Mouse (Mus musculus) macrophage (primary cell): Measurements from ENCODE around the gene Gtf2ird2. TPM values are rescaled to one million over a fixed set of nuclear protein-coding genes. Genes with fewer than 3 reads are reported as not detected.

ENCODE experiments used
- polyA plus RNA-seq: library from polyadenylated mRNA; stranded (reverse); fragments of 250-400 nt; gene quantifications from 3 replicates; pipeline ENCODE4 v1.2.4, GENCODE M21; 2018; ENCODE audit warnings: inconsistent platforms

Gtf2ird2 gene
- polyA plus RNA-seq, 1 experiment from 2014 or later = 3.6 TPM

Other genes starting within 250 kb of the Gtf2ird2 start
- gene Castor2, start 84.3 kb upstream of the Gtf2ird2 start, polyA plus RNA-seq = 14.3 to 22.1 TPM (median 22.1 TPM) in 3 replicates
- gene Rcc1l, start 7.2 kb upstream of the Gtf2ird2 start, polyA plus RNA-seq = 3.1 to 12.7 TPM (median 6.8 TPM) in 3 replicates
- gene Ncf1, start 45.6 kb downstream of the Gtf2ird2 start, polyA plus RNA-seq = 181 to 249 TPM (median 202 TPM) in 3 replicates
- 75.2 to 106 TPM (median 87.7 TPM) in 3 replicates for gene Gtf2i, start 130.7 kb downstream of the Gtf2ird2 start, polyA plus RNA-seq